Mouse (Mus musculus): Measurements from ENCODE around the gene Ang6. TPM values are rescaled to one million over a fixed set of nuclear protein-coding genes. Genes with fewer than 3 reads are reported as not detected.
"Not testable (repeated sequence)": the region's sequence is repeated elsewhere in the genome, so short reads cannot be mapped to it uniquely, and the experiment has no call there.

Ang6 gene
- polyA plus RNA-seq, 1 experiment from 2014 or later: not detected

DNA sequence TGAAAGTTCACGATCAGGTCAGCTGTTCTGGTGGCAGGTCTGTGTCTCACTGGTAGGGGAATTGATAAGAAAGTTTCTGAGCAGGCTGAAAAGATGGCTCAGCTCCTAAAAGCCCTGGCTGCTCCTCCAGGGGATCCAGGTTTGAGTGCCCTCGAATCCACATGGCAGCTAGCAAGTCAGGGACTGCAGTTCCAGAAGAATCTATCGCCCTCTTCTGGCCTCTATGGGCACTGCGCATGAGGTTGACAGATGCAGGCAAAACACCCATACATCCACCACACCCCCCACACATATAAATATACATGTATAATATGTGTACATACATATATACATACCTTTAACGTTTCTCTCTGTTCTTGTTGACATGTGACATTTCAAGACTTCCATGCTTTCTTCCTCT lies 14.7 kb downstream of the Ang6 start:
- WGBS: 14% methylated on average over 5 of the region's 5 CpGs
- DNase-seq (ENCODE audit: low spot score): peak; percentile 43
- H3K36me3 ChIP-seq (ENCODE audit: insufficient read depth, low read length); H3K9ac ChIP-seq (replicated peaks; ENCODE audit: low read depth); H3K4me3 ChIP-seq (ENCODE audit: low read depth, low read length); H3K9me3 ChIP-seq (ENCODE audit: low read length); ATAC-seq; H3K4me1 ChIP-seq (ENCODE audit: insufficient read depth, low read depth, low read length); H3K27me3 ChIP-seq (replicated peaks; ENCODE audit: insufficient read depth, low read length); H3K27ac ChIP-seq (ENCODE audit: low read length); H3K4me2 ChIP-seq (replicated peaks; ENCODE audit: low read depth, low read length): not testable (repeated sequence)
- peak; percentile 71 for TF ChIP-seq CTCF (IDR thresholded peaks at IDR 0.05)

DNA sequence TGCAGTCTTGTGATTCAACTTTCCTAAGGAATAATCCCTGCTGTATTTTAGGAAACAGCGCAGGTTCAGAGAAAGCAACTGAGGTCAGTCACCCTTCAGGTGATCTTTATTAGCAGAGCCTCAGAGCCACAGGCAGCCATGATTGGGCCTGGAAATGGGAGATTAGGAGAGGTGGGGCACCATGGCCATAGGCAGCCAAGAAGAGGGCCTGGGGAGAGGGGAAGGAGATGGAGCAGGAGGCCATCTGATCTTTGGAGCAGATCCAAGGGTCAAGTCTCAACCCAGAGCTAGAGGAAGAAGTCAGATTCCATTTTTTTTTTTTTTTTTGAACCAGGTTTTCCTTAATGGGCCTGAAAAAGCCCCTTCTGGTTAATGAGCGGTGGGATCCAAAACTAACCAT lies 15.9 kb downstream of the Ang6 start:
- no peak for DNase-seq (ENCODE audit: low spot score)
- no peak overlapping the region for H3K4me3 ChIP-seq (ENCODE audit: low read depth, low read length)
- H3K9ac ChIP-seq (replicated peaks; ENCODE audit: low read depth): no peak overlapping the region
- 86% methylated on average over 2 of the region's 2 CpGs for WGBS
- H3K27me3 ChIP-seq (replicated peaks; ENCODE audit: insufficient read depth, low read length): no peaks in the 10 kb centered on the region
- no peaks in the 10 kb centered on the region for H3K4me1 ChIP-seq (ENCODE audit: insufficient read depth, low read depth, low read length)
- no peak overlapping the region for H3K4me2 ChIP-seq (replicated peaks; ENCODE audit: low read depth, low read length)
- ATAC-seq: no peak
- no peak overlapping the region for H3K27ac ChIP-seq (ENCODE audit: low read length)
- no peak for TF ChIP-seq CTCF (IDR thresholded peaks at IDR 0.05)
- no peak for TF ChIP-seq EP300 (IDR thresholded peaks at IDR 0.05)
- no peaks in the 10 kb centered on the region for H3K36me3 ChIP-seq (ENCODE audit: insufficient read depth, low read length)
- no peaks in the 10 kb centered on the region for H3K9me3 ChIP-seq (ENCODE audit: low read length)

DNA sequence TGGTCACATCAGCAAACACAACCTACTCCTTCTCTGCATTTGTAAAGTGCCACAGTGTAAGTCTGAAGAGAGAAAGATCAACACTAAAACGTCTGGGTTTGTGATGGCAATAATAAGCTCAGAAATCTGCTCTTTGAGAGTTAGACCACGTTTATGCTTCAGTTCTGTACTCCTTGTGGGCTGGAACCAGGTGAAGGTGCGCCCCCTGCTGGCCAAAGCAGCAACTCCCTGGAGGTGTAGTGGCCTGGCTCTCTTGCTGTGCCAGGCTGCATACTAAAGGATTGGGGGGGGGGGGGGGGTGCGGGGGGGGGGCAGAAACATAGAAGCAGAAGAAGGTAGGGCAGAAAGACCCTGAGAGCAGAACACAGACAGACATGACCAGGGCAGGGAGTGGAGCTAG lies 18.2 kb downstream of the Ang6 start:
- no peak overlapping the region for H3K4me3 ChIP-seq (ENCODE audit: low read depth, low read length)
- H3K4me1 ChIP-seq (ENCODE audit: insufficient read depth, low read depth, low read length): no peaks in the 10 kb centered on the region
- WGBS: 0% methylated on average over 3 of the region's 4 CpGs
- H3K27ac ChIP-seq (ENCODE audit: low read length): no peak overlapping the region
- H3K9me3 ChIP-seq (ENCODE audit: low read length): no peaks in the 10 kb centered on the region
- ATAC-seq: peak; percentile 81
- H3K4me2 ChIP-seq (replicated peaks; ENCODE audit: low read depth, low read length): no peak overlapping the region
- TF ChIP-seq CTCF (IDR thresholded peaks at IDR 0.05) (peak; percentile 76), EP300 (IDR thresholded peaks at IDR 0.05) (no peak)
- no peaks in the 10 kb centered on the region for H3K27me3 ChIP-seq (replicated peaks; ENCODE audit: insufficient read depth, low read length)
- no peaks in the 10 kb centered on the region for H3K36me3 ChIP-seq (ENCODE audit: insufficient read depth, low read length)
- peak; percentile 68 for DNase-seq (ENCODE audit: low spot score)
- H3K9ac ChIP-seq (replicated peaks; ENCODE audit: low read depth): no peak overlapping the region

DNA sequence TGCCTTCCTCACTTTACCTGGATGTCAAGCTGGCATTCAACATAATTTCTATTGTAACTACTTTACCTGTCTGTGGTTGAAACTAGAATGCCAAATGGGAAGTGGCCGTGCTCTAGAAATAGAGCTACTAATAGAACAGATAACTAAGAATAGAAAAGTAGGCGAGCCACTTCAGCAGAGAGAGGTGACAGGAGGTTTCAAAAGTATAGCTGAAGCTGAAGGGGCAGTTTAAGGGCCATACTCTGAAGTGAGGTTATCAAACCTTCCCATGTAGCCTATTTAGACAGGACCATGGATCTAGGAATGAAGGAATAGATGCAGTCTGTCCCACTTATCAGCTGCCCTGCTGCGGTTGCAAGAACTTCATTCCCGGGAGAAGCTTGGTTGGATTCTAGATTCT lies 18.6 kb downstream of the Ang6 start:
- H3K9ac ChIP-seq (replicated peaks; ENCODE audit: low read depth): no peak overlapping the region
- H3K4me1 ChIP-seq (ENCODE audit: insufficient read depth, low read depth, low read length): no peaks in the 10 kb centered on the region
- H3K4me3 ChIP-seq (ENCODE audit: low read depth, low read length): no peak overlapping the region
- ATAC-seq: no peak
- no peaks in the 10 kb centered on the region for H3K27me3 ChIP-seq (replicated peaks; ENCODE audit: insufficient read depth, low read length)
- H3K36me3 ChIP-seq (ENCODE audit: insufficient read depth, low read length): no peaks in the 10 kb centered on the region
- H3K27ac ChIP-seq (ENCODE audit: low read length): no peak overlapping the region
- no peak for DNase-seq (ENCODE audit: low spot score)
- no peak for TF ChIP-seq EP300 (IDR thresholded peaks at IDR 0.05)
- no peak for TF ChIP-seq CTCF (IDR thresholded peaks at IDR 0.05)
- 46% methylated on average over 4 of the region's 4 CpGs for WGBS
- no peaks in the 10 kb centered on the region for H3K9me3 ChIP-seq (ENCODE audit: low read length)
- no peak overlapping the region for H3K4me2 ChIP-seq (replicated peaks; ENCODE audit: low read depth, low read length)

DNA sequence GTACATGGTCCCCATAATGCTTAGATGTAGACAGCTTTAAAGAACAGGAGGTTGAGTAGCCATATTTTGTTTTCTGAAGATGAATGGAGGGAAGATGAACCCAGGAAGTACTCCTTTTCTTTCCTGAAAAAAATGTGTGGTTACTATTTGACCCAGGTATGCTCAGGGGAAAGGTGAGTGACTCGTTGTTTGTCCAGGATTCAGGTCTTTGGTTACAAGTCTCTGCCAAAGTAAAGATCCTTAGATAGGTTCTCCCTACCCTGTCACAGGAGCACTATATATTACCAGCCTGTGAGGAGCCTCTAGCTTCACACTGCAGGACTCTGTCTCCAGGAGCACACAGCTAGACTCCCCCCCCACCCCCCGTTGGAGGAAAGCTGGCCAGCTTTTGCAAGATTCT lies 45.3 kb downstream of the Ang6 start, which contains the start of gene Ang5:
Gene Ang5, plus strand, starts transcription at position 301 of the 400 bp plus-strand sequence.
- no CpG with 5 or more reads among the region's 2 CpGs for WGBS
- H3K27ac ChIP-seq (ENCODE audit: low read length); H3K27me3 ChIP-seq (replicated peaks; ENCODE audit: insufficient read depth, low read length); H3K9ac ChIP-seq (replicated peaks; ENCODE audit: low read depth); H3K4me2 ChIP-seq (replicated peaks; ENCODE audit: low read depth, low read length); DNase-seq (ENCODE audit: low spot score); ATAC-seq; H3K4me3 ChIP-seq (ENCODE audit: low read depth, low read length); H3K4me1 ChIP-seq (ENCODE audit: insufficient read depth, low read depth, low read length); H3K36me3 ChIP-seq (ENCODE audit: insufficient read depth, low read length); H3K9me3 ChIP-seq (ENCODE audit: low read length): not testable (repeated sequence)

DNA sequence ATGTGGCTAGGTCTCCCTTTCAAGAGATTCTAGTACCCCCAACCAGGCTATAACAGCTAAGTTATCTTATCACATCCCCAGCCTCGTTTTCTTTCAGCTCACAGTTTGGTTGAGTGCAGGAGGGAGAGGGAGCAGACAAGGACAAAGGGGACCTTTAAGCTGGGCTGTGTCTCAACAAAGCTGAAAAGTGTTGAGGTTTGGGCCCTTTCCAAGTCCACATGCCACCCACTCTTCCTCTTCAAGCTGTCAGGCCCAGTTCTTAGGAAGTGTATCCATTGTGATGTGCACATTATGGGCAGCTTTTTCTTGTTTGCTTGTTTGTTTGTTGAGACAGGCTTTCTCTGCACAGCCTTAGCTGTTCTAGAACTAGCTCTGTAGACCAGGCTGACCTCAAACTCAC lies 47.0 kb downstream of the Ang6 start:
- not testable (repeated sequence) for DNase-seq (ENCODE audit: low spot score); H3K9me3 ChIP-seq (ENCODE audit: low read length); H3K4me3 ChIP-seq (ENCODE audit: low read depth, low read length); H3K9ac ChIP-seq (replicated peaks; ENCODE audit: low read depth); H3K27ac ChIP-seq (ENCODE audit: low read length); H3K36me3 ChIP-seq (ENCODE audit: insufficient read depth, low read length); H3K4me1 ChIP-seq (ENCODE audit: insufficient read depth, low read depth, low read length); ATAC-seq; H3K4me2 ChIP-seq (replicated peaks; ENCODE audit: low read depth, low read length); H3K27me3 ChIP-seq (replicated peaks; ENCODE audit: insufficient read depth, low read length)
- WGBS: no CpG with 5 or more reads among the region's 1 CpGs

DNA sequence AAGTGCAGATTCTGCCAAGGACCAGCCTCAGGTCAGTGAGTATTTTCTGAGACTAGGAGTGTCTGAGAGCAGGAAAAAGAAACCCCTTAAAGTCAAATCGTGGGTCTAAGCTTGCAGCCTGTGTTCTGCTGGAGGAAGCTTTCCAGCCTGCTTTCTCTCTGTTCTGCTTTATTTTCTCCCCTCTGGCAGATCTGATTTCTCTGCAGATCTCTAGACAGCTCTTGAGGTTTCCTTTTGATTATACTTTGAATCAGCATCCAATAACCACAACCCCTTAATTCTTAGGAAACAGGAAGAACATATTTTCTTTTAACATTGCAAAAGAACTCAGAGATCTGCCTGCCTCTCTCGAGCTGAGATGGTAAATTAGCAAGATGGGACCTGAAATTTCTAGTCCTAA lies 48.7 kb downstream of the Ang6 start:
- not testable (repeated sequence) for H3K9me3 ChIP-seq (ENCODE audit: low read length); DNase-seq (ENCODE audit: low spot score); H3K4me1 ChIP-seq (ENCODE audit: insufficient read depth, low read depth, low read length); H3K4me3 ChIP-seq (ENCODE audit: low read depth, low read length); H3K4me2 ChIP-seq (replicated peaks; ENCODE audit: low read depth, low read length); H3K27me3 ChIP-seq (replicated peaks; ENCODE audit: insufficient read depth, low read length); H3K27ac ChIP-seq (ENCODE audit: low read length); H3K9ac ChIP-seq (replicated peaks; ENCODE audit: low read depth); H3K36me3 ChIP-seq (ENCODE audit: insufficient read depth, low read length); ATAC-seq
- WGBS: 41% methylated on average over 2 of the region's 2 CpGs

Other genes with a start within 250 kb of the Ang6 start
- not detected in 2 replicates for gene Gm8180, start 217.5 kb downstream of the Ang6 start, polyA plus RNA-seq (2015; fragmentation: Nextera tagmentation; extraction: Ambion mirVana)
- gene Ear1, start 126.8 kb downstream of the Ang6 start, polyA plus RNA-seq (2015; fragmentation: Nextera tagmentation; extraction: Ambion mirVana): 12.5 and 14.2 TPM in 2 replicates
- gene Ear10, start 78.7 kb downstream of the Ang6 start, polyA plus RNA-seq (2015; fragmentation: Nextera tagmentation; extraction: Ambion mirVana): not detected in 2 replicates
- 7.7 and 11.5 TPM in 2 replicates for gene Gm8113, start 76.9 kb downstream of the Ang6 start, polyA plus RNA-seq (2015; fragmentation: Nextera tagmentation; extraction: Ambion mirVana)
- not detected in 2 replicates for gene Ang5, start 45.2 kb downstream of the Ang6 start, polyA plus RNA-seq (2015; fragmentation: Nextera tagmentation; extraction: Ambion mirVana)
- 119 and 146 TPM in 2 replicates for gene Ear2, start 100.4 kb upstream of the Ang6 start, polyA plus RNA-seq (2015; fragmentation: Nextera tagmentation; extraction: Ambion mirVana)
- not detected in 2 replicates for gene Gm3327, start 121.6 kb upstream of the Ang6 start, polyA plus RNA-seq (2015; fragmentation: Nextera tagmentation; extraction: Ambion mirVana)
- gene Gm8212, start 195.4 kb upstream of the Ang6 start, polyA plus RNA-seq (2015; fragmentation: Nextera tagmentation; extraction: Ambion mirVana): not detected in 2 replicates
- gene 4930503E14Rik, start 211.0 kb upstream of the Ang6 start, polyA plus RNA-seq (2015; fragmentation: Nextera tagmentation; extraction: Ambion mirVana): not detected in 2 replicates

Data from lung, postnatal 0 days (tissue).